Mouse (Mus musculus): ENCODE data around the gene Prpf38a. TPM values are rescaled to one million over a fixed set of nuclear protein-coding genes. Genes with fewer than 3 reads are reported as not detected.

Gene Prpf38a
- polyA plus RNA-seq (2015; fragmentation: Nextera tagmentation; extraction: Ambion mirVana) = 87.8 and 88.8 TPM in 2 replicates

DNA sequence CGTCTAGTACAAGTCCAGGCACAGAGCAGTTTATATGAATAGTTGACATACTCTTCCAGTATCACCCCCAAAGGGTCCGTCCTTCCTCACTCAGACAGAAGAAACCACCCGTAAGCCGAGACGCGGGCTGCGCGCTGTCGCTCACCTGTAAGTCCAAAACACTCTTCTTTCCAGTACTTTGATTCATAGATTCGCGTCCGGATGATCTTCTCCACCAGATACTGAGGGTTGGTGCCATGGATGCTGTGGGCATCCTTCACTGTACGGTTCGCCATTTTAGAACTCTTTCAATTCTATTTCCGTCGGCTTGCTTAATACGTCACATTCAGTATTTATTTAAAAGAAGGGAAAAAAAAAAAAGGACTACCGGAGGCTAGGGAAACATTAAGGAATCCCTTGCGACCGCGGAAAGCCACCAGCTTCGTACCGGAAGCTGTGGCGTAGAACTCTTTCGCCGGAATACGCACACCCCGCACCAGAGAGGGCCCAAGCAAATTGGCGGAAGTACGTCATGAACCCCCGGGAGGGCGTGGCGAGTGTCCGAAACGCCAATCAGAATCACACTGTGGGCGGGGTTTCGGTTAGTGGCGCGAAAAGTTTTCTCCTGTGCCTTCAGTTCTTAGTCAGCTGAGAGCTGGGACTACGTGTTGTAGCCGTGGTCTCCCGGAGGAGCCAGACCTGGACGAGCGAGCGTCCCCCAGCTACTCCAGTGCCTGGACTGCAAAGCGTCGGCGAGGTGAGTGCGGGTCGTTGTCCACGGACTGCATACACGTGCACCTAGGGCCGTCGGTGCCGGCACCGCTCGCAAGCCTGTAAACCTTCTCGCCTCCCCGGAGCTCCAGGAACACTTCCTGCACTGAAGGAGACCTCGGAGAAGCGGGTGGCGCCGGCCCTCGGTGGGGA, at the start of gene Prpf38a, which contains the start of gene Orc1:
TSS of gene Prpf38a (minus strand) at position 497 of the 903 bp plus-strand sequence.
TSS of gene Orc1 (plus strand) at position 584 of the 903 bp plus-strand sequence.
- peak within 1 kb of the TSS; percentile 81 for H3K4me2 ChIP-seq
- H3K27me3 ChIP-seq = no peaks in the 10 kb centered on the region
- H3K9ac ChIP-seq = peak within 1 kb of the TSS; percentile 73
- peak; percentile 98 for ATAC-seq (replicated peaks; ENCODE audit: low FRiP score)
- H3K4me1 ChIP-seq = peaks cover 29% of the 10 kb centered on the region
- H3K4me3 ChIP-seq (replicated peaks) = peak within 1 kb of the TSS; percentile 93
- H3K9me3 ChIP-seq (replicated peaks) = no peaks in the 10 kb centered on the region
- WGBS = under 1% methylated on average over 64 of the region's 64 CpGs
- H3K27ac ChIP-seq = peak within 1 kb of the TSS; percentile 75
- peaks cover 25% of the 10 kb centered on the region for H3K36me3 ChIP-seq

DNA sequence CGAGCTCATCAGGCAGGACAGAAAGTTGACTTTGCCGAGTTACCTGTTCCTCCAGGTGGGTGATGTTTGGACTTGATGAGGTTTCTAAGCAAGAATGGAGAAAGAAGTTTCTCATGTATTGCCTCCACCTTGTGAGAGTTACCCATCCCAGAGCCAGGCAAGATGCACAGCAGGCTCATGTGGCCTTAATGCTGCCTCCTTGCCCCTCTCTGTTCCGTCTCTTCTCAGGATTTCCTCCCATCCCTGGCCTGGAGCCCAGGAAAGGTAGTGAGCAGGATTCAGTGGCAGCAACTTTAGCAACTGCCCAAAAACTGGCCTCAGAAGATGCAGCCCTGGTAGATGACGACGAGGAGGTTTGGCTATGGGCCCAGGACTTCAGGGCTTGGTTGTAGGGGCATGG, 47.9 kb upstream of the Prpf38a start:
- ATAC-seq (replicated peaks; ENCODE audit: low FRiP score) = no peak
- Histone ChIP-seq H3K9me3 (replicated peaks) (no peaks in the 10 kb centered on the region), H3K4me2 (no peak overlapping the region), H3K4me1 (peaks cover 11% of the 10 kb centered on the region), H3K4me3 (replicated peaks) (no peak overlapping the region), H3K27ac (no peak overlapping the region), H3K9ac (no peak overlapping the region), H3K27me3 (no peaks in the 10 kb centered on the region), H3K36me3 (peaks cover 92% of the 10 kb centered on the region)
- 94% methylated on average over 5 of the region's 5 CpGs for WGBS

DNA sequence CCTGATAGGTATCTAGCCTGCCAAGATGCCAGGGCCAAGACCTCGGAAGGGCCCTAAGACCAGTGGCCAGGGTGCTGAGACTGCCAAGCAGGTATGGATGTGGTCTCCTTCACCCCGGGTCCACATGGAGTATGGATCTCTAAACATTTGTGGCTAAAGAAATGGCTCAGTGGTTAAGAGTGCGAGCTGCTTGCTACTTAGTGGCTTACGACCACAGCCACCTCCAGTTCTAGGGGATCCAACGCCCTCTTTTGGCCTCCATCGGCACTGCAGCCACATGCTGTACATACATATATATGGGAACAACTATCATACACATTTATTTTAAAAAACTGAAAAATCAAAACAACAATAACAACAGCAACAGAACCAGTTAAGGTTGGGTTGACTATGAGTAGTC, 42.4 kb upstream of the Prpf38a start:
- Histone ChIP-seq H3K27me3 (no peaks in the 10 kb centered on the region), H3K9ac (no peak overlapping the region), H3K4me1 (peaks cover 22% of the 10 kb centered on the region), H3K4me2 (no peak overlapping the region), H3K4me3 (replicated peaks) (no peak overlapping the region), H3K9me3 (replicated peaks) (no peaks in the 10 kb centered on the region), H3K36me3 (peaks cover 37% of the 10 kb centered on the region), H3K27ac (no peak overlapping the region)
- no peak for ATAC-seq (replicated peaks; ENCODE audit: low FRiP score)
- WGBS = 95% methylated on average over 6 of the region's 6 CpGs

DNA sequence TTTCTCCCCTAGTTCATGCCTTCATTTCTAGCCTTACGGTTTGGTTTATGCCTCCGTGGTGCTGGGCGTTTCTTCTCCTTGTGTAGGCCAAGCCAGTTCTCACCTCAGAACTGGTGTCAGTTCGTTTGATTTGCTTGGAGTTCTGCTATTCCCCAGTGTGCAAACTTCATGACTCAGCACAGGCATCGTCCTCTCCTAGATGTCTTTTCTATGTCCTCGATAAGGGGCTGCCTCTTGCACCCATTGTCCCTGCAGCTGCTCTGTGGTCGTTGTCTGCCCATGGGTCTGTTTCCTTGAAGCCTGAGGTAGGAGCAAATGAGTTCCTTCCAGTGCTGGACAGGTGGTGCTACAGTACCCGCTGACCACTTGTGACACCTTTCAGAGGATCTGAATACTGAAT, 41.4 kb upstream of the Prpf38a start:
- Histone ChIP-seq H3K9me3 (replicated peaks) (no peaks in the 10 kb centered on the region), H3K27me3 (no peaks in the 10 kb centered on the region), H3K4me2 (peak overlapping the region; percentile 87), H3K4me3 (replicated peaks) (peak overlapping the region; percentile 74), H3K27ac (peak overlapping the region; percentile 91; the same call in 1 of the 2 replicates), H3K36me3 (peaks cover 27% of the 10 kb centered on the region), H3K4me1 (peaks cover 22% of the 10 kb centered on the region), H3K9ac (peak overlapping the region; percentile 84)
- 19% methylated on average over 8 of the region's 8 CpGs for WGBS
- no peak for ATAC-seq (replicated peaks; ENCODE audit: low FRiP score)

DNA sequence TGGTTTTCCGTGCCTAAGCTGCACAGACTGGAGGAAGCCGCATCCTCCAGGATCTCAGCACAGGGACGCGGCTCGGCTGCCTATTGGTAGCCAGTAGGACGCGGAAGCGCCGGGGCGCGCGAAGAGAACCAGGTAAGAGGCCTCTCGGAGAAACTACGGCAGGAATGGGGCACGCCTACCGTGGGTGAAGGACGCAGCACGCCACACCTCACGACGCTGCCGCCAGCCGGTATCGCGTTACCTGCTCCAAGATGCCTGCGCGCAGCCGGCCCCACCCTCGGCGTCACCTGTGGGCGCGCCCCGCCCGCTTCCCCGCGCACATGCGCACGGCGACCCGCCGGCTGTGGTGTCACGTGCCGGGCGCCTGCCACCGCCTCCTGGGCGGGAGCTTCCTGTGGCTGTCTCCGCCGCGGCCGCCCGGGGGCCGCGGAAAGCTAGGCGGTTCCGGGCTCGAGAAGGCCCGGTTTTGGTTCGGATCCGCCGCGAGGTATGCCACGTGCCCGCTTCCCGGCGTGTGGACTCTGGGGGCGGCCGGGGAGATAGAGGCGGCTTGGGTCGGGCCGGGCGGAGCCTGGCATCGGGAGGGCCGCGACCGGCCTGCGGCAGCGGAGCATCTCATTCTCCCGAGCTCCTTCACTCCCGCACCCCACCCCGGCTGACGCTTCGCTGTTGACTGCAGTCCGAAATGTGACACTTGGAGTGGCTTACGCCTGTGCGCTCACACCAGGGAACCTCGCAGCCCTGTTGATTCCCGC, 40.6 kb upstream of the Prpf38a start, which contains the start of gene Cc2d1b:
TSS of gene Cc2d1b (plus strand) at position 354 of the 755 bp plus-strand sequence.
- under 1% methylated on average over 70 of the region's 86 CpGs for WGBS
- Histone ChIP-seq H3K9ac (peak within 1 kb of the TSS; percentile 84), H3K36me3 (peaks cover 23% of the 10 kb centered on the region), H3K9me3 (replicated peaks) (no peaks in the 10 kb centered on the region), H3K4me1 (peaks cover 22% of the 10 kb centered on the region), H3K27ac (peak within 1 kb of the TSS; percentile 91), H3K4me2 (peak within 1 kb of the TSS; percentile 87), H3K4me3 (replicated peaks) (peak within 1 kb of the TSS; percentile 74), H3K27me3 (no peaks in the 10 kb centered on the region)
- ATAC-seq (replicated peaks; ENCODE audit: low FRiP score) = peak; percentile 96

DNA sequence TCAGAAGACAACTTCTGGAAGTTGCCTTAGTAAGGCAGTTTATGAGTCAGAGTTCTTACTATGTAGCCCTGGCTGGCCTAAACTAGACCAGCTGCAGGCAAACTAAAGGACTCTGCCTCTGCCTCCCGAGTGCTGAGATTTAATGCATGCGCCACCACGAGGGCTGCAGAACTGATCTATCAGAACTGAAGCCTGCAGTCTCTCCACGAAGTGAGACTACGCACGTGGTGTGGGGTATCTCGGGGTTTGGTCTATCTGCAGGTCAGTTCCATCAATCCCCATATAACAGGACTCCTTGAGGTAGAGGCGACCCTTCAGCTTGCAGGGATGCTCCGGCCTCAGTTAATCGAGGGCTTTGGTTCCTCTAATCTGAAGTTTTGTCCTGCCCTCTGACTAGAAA, 40.0 kb upstream of the Prpf38a start:
- H3K4me3 ChIP-seq (replicated peaks) = peak overlapping the region; percentile 74
- H3K27me3 ChIP-seq = no peaks in the 10 kb centered on the region
- WGBS = 2% methylated on average over 10 of the region's 10 CpGs
- H3K9me3 ChIP-seq (replicated peaks) = no peaks in the 10 kb centered on the region
- peak; percentile 50 for ATAC-seq (replicated peaks; ENCODE audit: low FRiP score)
- peak overlapping the region; percentile 91 for H3K27ac ChIP-seq
- H3K36me3 ChIP-seq = peaks cover 19% of the 10 kb centered on the region; the same call in 1 of the 2 replicates
- H3K9ac ChIP-seq = peak overlapping the region; percentile 84
- H3K4me1 ChIP-seq = peaks cover 22% of the 10 kb centered on the region
- H3K4me2 ChIP-seq = peak overlapping the region; percentile 87

DNA sequence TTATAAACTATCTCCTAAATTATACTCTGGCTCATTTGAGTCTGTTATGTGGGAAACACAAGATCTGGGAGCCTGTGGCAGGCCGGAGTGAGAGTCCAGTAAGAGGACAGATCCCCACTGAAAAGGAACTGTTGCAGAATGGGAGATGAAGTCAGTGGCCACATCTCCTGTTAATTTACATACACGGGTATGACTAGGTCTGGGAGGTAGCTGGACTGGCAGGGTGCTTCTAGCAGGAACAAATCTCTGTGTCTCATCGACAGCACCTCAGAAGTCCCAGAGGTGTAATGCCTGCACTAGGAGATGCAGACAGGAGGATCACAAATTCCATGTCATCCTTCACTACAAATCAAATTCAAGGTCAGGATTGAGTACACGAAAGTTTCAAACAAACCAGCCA, 39.5 kb upstream of the Prpf38a start:
- peak overlapping the region; percentile 87 for H3K4me2 ChIP-seq
- 67% methylated on average over 4 of the region's 4 CpGs for WGBS
- H3K4me1 ChIP-seq = peaks cover 22% of the 10 kb centered on the region
- peak overlapping the region; percentile 84 for H3K9ac ChIP-seq
- peak overlapping the region; percentile 91 for H3K27ac ChIP-seq
- no peaks in the 10 kb centered on the region for H3K27me3 ChIP-seq
- H3K36me3 ChIP-seq = peaks cover 16% of the 10 kb centered on the region; the same call in 1 of the 2 replicates
- no peaks in the 10 kb centered on the region for H3K9me3 ChIP-seq (replicated peaks)
- peak overlapping the region; percentile 74; the same call in 1 of the 2 replicates for H3K4me3 ChIP-seq (replicated peaks)
- no peak for ATAC-seq (replicated peaks; ENCODE audit: low FRiP score)

DNA sequence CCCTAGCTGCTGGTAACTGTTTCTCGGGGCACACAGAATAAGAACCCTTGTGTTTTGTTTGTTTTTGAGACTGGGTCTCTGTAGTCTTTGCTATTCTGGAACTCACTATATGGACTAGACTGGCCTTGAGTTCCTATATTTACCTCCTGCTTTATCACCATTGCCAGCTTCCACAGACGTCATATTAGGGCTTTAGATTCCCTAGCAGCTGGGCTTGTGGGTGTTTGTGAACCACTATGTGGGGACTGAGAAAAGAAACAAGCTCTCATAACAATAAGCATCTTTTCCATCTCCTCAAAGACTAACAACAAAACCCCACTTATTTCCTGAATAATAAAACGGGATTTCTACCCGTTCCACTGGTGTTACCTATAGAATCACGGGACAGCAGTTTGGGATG, 31.8 kb upstream of the Prpf38a start:
- Histone ChIP-seq H3K27me3 (no peaks in the 10 kb centered on the region), H3K27ac (no peak overlapping the region), H3K36me3 (peaks cover 44% of the 10 kb centered on the region), H3K4me3 (replicated peaks) (no peak overlapping the region), H3K4me1 (no peaks in the 10 kb centered on the region), H3K9me3 (replicated peaks) (no peaks in the 10 kb centered on the region), H3K4me2 (no peak overlapping the region), H3K9ac (no peak overlapping the region)
- no peak for ATAC-seq (replicated peaks; ENCODE audit: low FRiP score)
- WGBS = 92% methylated on average over 5 of the region's 5 CpGs

DNA sequence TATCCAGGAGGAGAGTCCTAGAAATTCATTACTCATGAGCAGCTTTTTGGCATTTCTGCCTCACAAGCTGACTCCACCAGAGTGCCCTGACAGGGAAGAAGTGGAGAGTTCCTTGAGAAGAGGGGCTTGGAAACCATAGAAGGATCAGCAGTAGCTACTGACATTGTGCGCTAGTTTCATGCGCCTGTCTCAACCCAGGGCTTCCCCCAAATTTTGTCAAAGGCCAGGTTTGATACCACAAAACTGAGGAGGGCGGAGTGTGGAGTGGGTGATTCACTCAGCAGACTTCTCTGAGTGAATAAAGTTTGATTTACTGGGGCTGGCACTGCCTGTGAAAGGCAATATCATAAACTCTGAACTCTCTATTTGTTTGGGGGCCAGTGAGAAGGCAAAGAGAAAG, 29.5 kb upstream of the Prpf38a start:
- Histone ChIP-seq H3K4me2 (no peak overlapping the region), H3K27ac (no peak overlapping the region), H3K9ac (no peak overlapping the region), H3K27me3 (no peaks in the 10 kb centered on the region), H3K4me3 (replicated peaks) (no peak overlapping the region), H3K4me1 (no peaks in the 10 kb centered on the region), H3K36me3 (peaks cover 61% of the 10 kb centered on the region), H3K9me3 (replicated peaks) (no peaks in the 10 kb centered on the region)
- 87% methylated on average over 3 of the region's 3 CpGs for WGBS
- no peak for ATAC-seq (replicated peaks; ENCODE audit: low FRiP score)

DNA sequence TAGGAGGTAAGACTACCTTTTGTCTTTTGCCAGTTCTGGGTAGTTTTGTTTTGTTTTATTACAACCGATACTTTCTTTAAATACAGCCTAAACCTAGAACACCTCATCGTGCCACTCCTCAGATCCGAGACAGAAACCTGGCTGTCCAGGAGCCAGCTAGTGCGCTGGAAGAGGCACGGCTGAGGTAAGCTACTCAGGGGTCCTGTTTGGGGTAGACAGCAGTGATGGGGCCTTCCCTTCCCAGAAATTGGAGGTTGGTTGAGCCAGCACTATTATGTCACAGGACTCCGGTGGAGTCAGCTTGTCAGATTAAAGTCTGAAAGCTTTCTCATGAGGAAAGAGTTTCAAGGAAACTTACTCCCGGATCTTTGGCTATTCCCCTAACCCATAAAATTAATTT, 22.7 kb upstream of the Prpf38a start:
- peaks cover 78% of the 10 kb centered on the region for H3K36me3 ChIP-seq
- no peak overlapping the region for H3K27ac ChIP-seq
- H3K9ac ChIP-seq = no peak overlapping the region
- H3K4me3 ChIP-seq (replicated peaks) = no peak overlapping the region
- no peak for ATAC-seq (replicated peaks; ENCODE audit: low FRiP score)
- peaks cover 5% of the 10 kb centered on the region; the same call in 1 of the 2 replicates for H3K9me3 ChIP-seq (replicated peaks)
- H3K4me2 ChIP-seq = no peak overlapping the region
- WGBS = 92% methylated on average over 7 of the region's 7 CpGs
- no peaks in the 10 kb centered on the region for H3K27me3 ChIP-seq
- no peaks in the 10 kb centered on the region for H3K4me1 ChIP-seq

DNA sequence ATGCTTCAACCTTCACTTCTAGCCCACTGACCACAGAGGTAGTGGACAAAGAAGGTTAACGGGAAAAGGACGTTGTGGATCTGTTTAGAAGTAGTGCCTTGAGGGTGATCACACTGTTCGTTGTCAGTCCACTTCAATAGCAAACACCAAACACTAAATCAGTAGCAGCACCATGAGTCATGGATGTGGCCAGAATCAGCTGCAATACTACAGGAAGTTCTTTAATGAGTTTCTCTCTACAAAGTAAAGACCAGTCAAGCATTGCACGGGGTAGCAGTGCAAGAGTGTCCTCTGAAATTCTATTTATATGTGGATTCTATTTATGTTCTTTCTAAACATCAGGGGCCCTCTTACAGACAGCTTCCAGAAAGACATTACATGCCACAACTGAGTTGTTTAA, 19.2 kb upstream of the Prpf38a start:
- no peaks in the 10 kb centered on the region for H3K27me3 ChIP-seq
- no peak for ATAC-seq (replicated peaks; ENCODE audit: low FRiP score)
- H3K36me3 ChIP-seq = peaks cover 62% of the 10 kb centered on the region
- no peaks in the 10 kb centered on the region for H3K4me1 ChIP-seq
- 68% methylated on average over 4 of the region's 4 CpGs for WGBS
- no peak overlapping the region for H3K27ac ChIP-seq
- H3K9me3 ChIP-seq (replicated peaks) = peaks cover 5% of the 10 kb centered on the region; the same call in 1 of the 2 replicates
- no peak overlapping the region for H3K4me2 ChIP-seq
- no peak overlapping the region for H3K4me3 ChIP-seq (replicated peaks)
- no peak overlapping the region for H3K9ac ChIP-seq

DNA sequence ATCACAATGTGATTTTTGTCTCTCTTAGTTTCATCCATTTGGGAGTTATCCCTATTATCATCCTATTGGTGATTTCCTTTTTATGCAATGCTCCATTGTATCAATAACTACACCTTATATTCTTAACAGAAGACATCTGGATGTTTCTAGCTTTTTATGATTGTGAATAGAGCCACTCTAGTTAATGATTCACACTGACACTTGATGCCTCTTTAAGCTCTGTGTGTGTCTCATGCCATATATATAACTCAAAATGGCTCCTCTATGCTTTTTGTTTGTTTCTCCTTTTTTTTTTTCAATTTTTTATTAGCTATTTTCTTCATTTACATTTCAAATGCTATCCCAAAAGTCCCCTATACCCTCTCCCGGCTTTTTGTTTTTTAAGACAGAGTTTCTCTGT, 16.6 kb upstream of the Prpf38a start:
- Histone ChIP-seq H3K4me1 (no peaks in the 10 kb centered on the region), H3K9ac (no peak overlapping the region), H3K4me2 (no peak overlapping the region), H3K4me3 (replicated peaks) (no peak overlapping the region), H3K27me3 (no peaks in the 10 kb centered on the region), H3K36me3 (peaks cover 51% of the 10 kb centered on the region), H3K27ac (no peak overlapping the region), H3K9me3 (replicated peaks) (no peaks in the 10 kb centered on the region)
- ATAC-seq (replicated peaks; ENCODE audit: low FRiP score) = no peak
- 89% methylated on average over 1 of the region's 1 CpGs for WGBS

Data from kidney, embryonic 15.5 days (tissue).